Mouse (Mus musculus): ENCODE data around the gene Colec11. TPM values are rescaled to one million over a fixed set of nuclear protein-coding genes. Genes with fewer than 3 reads are reported as not detected.

The Colec11 gene
- total and polyA plus RNA-seq, 3 experiments = not detected

DNA sequence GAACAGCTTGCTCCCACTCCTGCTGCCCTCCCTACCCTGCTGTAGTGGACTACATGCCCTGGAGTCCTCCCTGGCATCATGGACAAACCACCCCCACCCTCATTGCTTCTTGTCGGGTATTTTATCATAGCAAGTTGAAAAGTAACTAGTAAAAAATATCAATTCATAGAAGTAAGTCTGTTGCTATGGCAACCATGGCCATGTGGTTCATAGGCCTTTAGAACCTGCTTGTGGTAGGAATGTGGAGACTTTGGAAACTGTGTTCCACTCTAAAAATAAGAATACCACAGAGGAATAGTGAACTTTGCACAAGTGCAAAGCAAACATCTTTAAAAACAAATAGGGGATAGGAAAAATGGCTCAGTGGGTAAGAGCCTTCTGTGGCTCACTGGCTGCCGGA, 50.9 kb downstream of the Colec11 start:
- Histone ChIP-seq H3K4me2 (ENCODE audit: insufficient read depth, low read depth, poor library complexity, severe bottlenecking) (no peak overlapping the region), H3K27ac (ENCODE audit: insufficient read depth, low read depth) (no peak overlapping the region), H3K4me1 (ENCODE audit: control insufficient read depth in 1 of 2, insufficient read depth in 2 of 2) (no peaks in the 10 kb centered on the region), H3K9me3 (replicated peaks; ENCODE audit: low read length) (peaks cover 2% of the 10 kb centered on the region), H3K9ac (ENCODE audit: insufficient read depth, low read depth) (no peak overlapping the region), H3K27me3 (replicated peaks) (no peaks in the 10 kb centered on the region), H3K4me3 (replicated peaks in 1 of 3; ENCODE audit: low read depth in 2 of 3, low read length in 2 of 3, poor library complexity in 1 of 3) (no peak overlapping the region), H3K36me3 (replicated peaks in 1 of 2; ENCODE audit: control insufficient read depth in 1 of 2, insufficient read depth in 1 of 2, low read length in 1 of 2) (no peaks in the 10 kb centered on the region), H3K79me2 (replicated peaks; ENCODE audit: control insufficient read depth, extremely low read depth, insufficient read depth, poor library complexity, severe bottlenecking) (no peaks in the 10 kb centered on the region)
- dilution Hi-C loops (cut with MboI; ENCODE audit: extremely low pct_ligation_motif_present, extremely low pct_unique_long_range_greater_than_20kb, low sequenced_read_pairs) (no loop called here), in situ Hi-C loops (cut with MboI; ENCODE audit: low pct_ligation_motif_present, low pct_unique_long_range_greater_than_20kb, low sequenced_read_pairs) (no loop called here)
- no peak for DNase-seq (ENCODE audit: extremely low read depth)
- TF ChIP-seq UBTF (IDR thresholded peaks at IDR 0.05; ENCODE audit: low read depth, low read length) (no peak), HCFC1 (IDR thresholded peaks at IDR 0.05; ENCODE audit: low read depth, low read length) (no peak), CHD2 (IDR thresholded peaks at IDR 0.05; ENCODE audit: low read length) (no peak), EP300 (IDR thresholded peaks at IDR 0.05; ENCODE audit: low read length) (no peak), SMC3 (IDR thresholded peaks at IDR 0.05; ENCODE audit: low read depth, low read length) (no peak), GABPA (IDR thresholded peaks at IDR 0.05; ENCODE audit: insufficient replicate concordance, low read depth, low read length) (no peak)

DNA sequence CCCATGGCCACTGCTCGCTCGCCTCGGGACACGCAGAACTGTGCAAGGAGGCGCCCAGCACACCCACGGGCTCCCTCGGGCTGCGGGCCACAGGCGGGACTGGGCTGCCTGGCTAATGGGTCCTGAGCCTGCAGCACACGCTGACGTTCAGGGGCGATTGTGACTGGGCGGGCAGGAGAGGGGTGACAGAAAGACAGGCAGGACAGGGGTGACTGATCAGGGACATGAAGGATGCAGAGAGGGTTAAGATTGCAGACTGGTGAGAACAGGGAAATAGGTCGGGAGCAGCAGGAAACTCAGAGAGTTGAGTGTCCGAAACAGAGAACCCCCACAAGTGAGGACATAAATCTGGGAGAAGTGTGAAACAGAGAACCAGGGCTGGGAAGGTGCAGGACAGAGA, 70.9 kb downstream of the Colec11 start, which contains the start of gene Dcdc2c:
Gene Dcdc2c, minus strand, starts transcription at position 101 of the 400 bp plus-strand sequence.
- Histone ChIP-seq H3K27me3 (replicated peaks) (no peaks in the 10 kb centered on the region), H3K9me3 (replicated peaks; ENCODE audit: low read length) (no peaks in the 10 kb centered on the region), H3K4me1 (ENCODE audit: control insufficient read depth in 1 of 2, insufficient read depth in 2 of 2) (peaks cover 0 to 4% of the 10 kb centered on the region in 2 experiments; a peak in 1 of 4 replicates), H3K27ac (ENCODE audit: insufficient read depth, low read depth) (no peak within 1 kb of the TSS), H3K4me3 (replicated peaks in 1 of 3; ENCODE audit: low read depth in 2 of 3, low read length in 2 of 3, poor library complexity in 1 of 3) (no peak within 1 kb of the TSS), H3K9ac (ENCODE audit: insufficient read depth, low read depth) (no peak within 1 kb of the TSS), H3K36me3 (replicated peaks in 1 of 2; ENCODE audit: control insufficient read depth in 1 of 2, insufficient read depth in 1 of 2, low read length in 1 of 2) (no peaks in the 10 kb centered on the region), H3K79me2 (replicated peaks; ENCODE audit: control insufficient read depth, extremely low read depth, insufficient read depth, poor library complexity, severe bottlenecking) (no peaks in the 10 kb centered on the region), H3K4me2 (ENCODE audit: insufficient read depth, low read depth, poor library complexity, severe bottlenecking) (no peak within 1 kb of the TSS)
- TF ChIP-seq USF1 (IDR thresholded peaks at IDR 0.05; ENCODE audit: low read depth, low read length) = no peak
- no peak for TF ChIP-seq POLR2A (IDR thresholded peaks at IDR 0.05; ENCODE audit: low read depth, low read length)
- no peak for TF ChIP-seq CTCF (conservative IDR thresholded peaks at IDR 0.05 in 1 of 2, IDR thresholded peaks at IDR 0.05 in 1 of 2; ENCODE audit: low read depth in 2 of 2, low read length in 2 of 2)
- TF ChIP-seq POLR2AphosphoS2 (IDR thresholded peaks at IDR 0.05; ENCODE audit: low read depth, low read length) = no peak
- no peak for TF ChIP-seq ZMIZ1 (IDR thresholded peaks at IDR 0.05; ENCODE audit: low read depth, low read length)
- no peak for TF ChIP-seq EP300 (IDR thresholded peaks at IDR 0.05; ENCODE audit: low read length)
- no peak for TF ChIP-seq BHLHE40 (IDR thresholded peaks at IDR 0.05; ENCODE audit: low read depth, low read length)
- TF ChIP-seq ZKSCAN1 (IDR thresholded peaks at IDR 0.05; ENCODE audit: borderline replicate concordance, low read depth, low read length) = no peak
- no peak for TF ChIP-seq MXI1 (IDR thresholded peaks at IDR 0.05; ENCODE audit: low read depth, low read length)
- TF ChIP-seq ZC3H11A (IDR thresholded peaks at IDR 0.05; ENCODE audit: low read depth, low read length) = no peak
- no peak for TF ChIP-seq JUN (IDR thresholded peaks at IDR 0.05; ENCODE audit: insufficient read depth, low read depth, low read length)
- no peak for TF ChIP-seq JUND (conservative IDR thresholded peaks at IDR 0.05; ENCODE audit: low read depth, low read length)
- TF ChIP-seq RAD21 (IDR thresholded peaks at IDR 0.05; ENCODE audit: low read depth, low read length) = no peak
- no peak for TF ChIP-seq SIN3A (IDR thresholded peaks at IDR 0.05; ENCODE audit: low read length)
- no peak for TF ChIP-seq ETS1 (conservative IDR thresholded peaks at IDR 0.05; ENCODE audit: low read depth, low read length)
- no peak for TF ChIP-seq HCFC1 (IDR thresholded peaks at IDR 0.05; ENCODE audit: low read depth, low read length)
- no peak for TF ChIP-seq MAZ (IDR thresholded peaks at IDR 0.05; ENCODE audit: low read depth, low read length)
- no peak for TF ChIP-seq RCOR1 (conservative IDR thresholded peaks at IDR 0.05; ENCODE audit: low read depth, low read length)
- in situ Hi-C loops (cut with MboI; ENCODE audit: low pct_ligation_motif_present, low pct_unique_long_range_greater_than_20kb, low sequenced_read_pairs) = no loop called here
- no peak for DNase-seq (ENCODE audit: extremely low read depth)
- dilution Hi-C loops (cut with MboI; ENCODE audit: extremely low pct_ligation_motif_present, extremely low pct_unique_long_range_greater_than_20kb, low sequenced_read_pairs) = no loop called here

Data from CH12.LX (cell line).